Mouse (Mus musculus) neural tube, embryonic 11.5 days (tissue): Measurements from ENCODE around the gene Cdk2ap2. TPM values are rescaled to one million over a fixed set of nuclear protein-coding genes. Genes with fewer than 3 reads are reported as not detected.
A peak's percentile ranks its signal among the peaks of the same experiment; 100 is the strongest.
"Not testable (repeated sequence)": the region's sequence is repeated elsewhere in the genome, so short reads cannot be mapped to it uniquely, and the experiment has no call there.

Experiments used
- ATAC-seq: fragments of 200-750 bp; cut with Nextera tagmentation; 2 replicates; pipeline ENCODE4 v1.8.0; 2017; ENCODE audit warnings: moderate number of reproducible peaks, mild to moderate bottlenecking, moderate TSS enrichment, moderate library complexity; ENCODE audit not compliant: insufficient read depth, low FRiP score, low TSS enrichment
- DNase-seq: peaks from one replicate; pipeline ENCODE4 v3.0.0-alpha.2; 2015; ENCODE audit warnings: low spot score
- H3K27ac ChIP-seq: fragments of 300-500 bp; sonication (generic); 2 replicates; pipeline ENCODE4 v1.5.1; 2014; ENCODE audit warnings: low read depth, mild to moderate bottlenecking, low read length
- H3K27me3 ChIP-seq: fragments of 300-500 bp; sonication (generic); 2 replicates; pipeline ENCODE4 v1.6.1; 2014; ENCODE audit warnings: mild to moderate bottlenecking, low read length, mixed read lengths; ENCODE audit not compliant: control insufficient read depth, insufficient read depth
- H3K36me3 ChIP-seq: fragments of 300-500 bp; sonication (generic); 2 replicates; pipeline ENCODE4 v1.6.1; 2014; ENCODE audit warnings: mild to moderate bottlenecking, low read length, moderate library complexity, mixed read lengths; ENCODE audit not compliant: control insufficient read depth, insufficient read depth
- H3K4me1 ChIP-seq: fragments of 300-500 bp; sonication (generic); 2 replicates; pipeline ENCODE4 v1.6.1; 2014; ENCODE audit warnings: low read length, mixed read lengths; ENCODE audit not compliant: control insufficient read depth, insufficient read depth
- H3K4me2 ChIP-seq: fragments of 300-500 bp; sonication (generic); 2 replicates; pipeline ENCODE4 v1.6.1; 2014; ENCODE audit warnings: low read depth, mild to moderate bottlenecking, moderate library complexity
- H3K4me3 ChIP-seq: fragments of 300-500 bp; sonication (generic); 2 replicates; pipeline ENCODE4 v1.5.1; 2014; ENCODE audit warnings: low read depth, low read length
- H3K9ac ChIP-seq: fragments of 300-500 bp; sonication (generic); 2 replicates; pipeline ENCODE4 v1.6.1; 2014; ENCODE audit warnings: mild to moderate bottlenecking, low read length
- H3K9me3 ChIP-seq: fragments of 300-500 bp; sonication (generic); 2 replicates; pipeline ENCODE4 v1.6.1; 2016; ENCODE audit warnings: low read length; ENCODE audit not compliant: control insufficient read depth
- WGBS: fragments of 180-500 bp; shearing (Covaris S2); extraction: QIAGEN DNeasy Blood & Tissue Kit; methylation state at CpG from one replicate; pipeline ENCODE4 v1.1.7; 2014; 5-methylcytosine and 5-hydroxymethylcytosine counted together
- polyA plus RNA-seq: library from polyadenylated mRNA; unstranded; fragments of >200 nt; fragmentation: Nextera tagmentation; extraction: Ambion mirVana; gene quantifications from 2 replicates; pipeline ENCODE4 v1.2.1, GENCODE M21; 2014

Cdk2ap2 gene
- 81.3 and 86.7 TPM in 2 replicates for polyA plus RNA-seq

DNA sequence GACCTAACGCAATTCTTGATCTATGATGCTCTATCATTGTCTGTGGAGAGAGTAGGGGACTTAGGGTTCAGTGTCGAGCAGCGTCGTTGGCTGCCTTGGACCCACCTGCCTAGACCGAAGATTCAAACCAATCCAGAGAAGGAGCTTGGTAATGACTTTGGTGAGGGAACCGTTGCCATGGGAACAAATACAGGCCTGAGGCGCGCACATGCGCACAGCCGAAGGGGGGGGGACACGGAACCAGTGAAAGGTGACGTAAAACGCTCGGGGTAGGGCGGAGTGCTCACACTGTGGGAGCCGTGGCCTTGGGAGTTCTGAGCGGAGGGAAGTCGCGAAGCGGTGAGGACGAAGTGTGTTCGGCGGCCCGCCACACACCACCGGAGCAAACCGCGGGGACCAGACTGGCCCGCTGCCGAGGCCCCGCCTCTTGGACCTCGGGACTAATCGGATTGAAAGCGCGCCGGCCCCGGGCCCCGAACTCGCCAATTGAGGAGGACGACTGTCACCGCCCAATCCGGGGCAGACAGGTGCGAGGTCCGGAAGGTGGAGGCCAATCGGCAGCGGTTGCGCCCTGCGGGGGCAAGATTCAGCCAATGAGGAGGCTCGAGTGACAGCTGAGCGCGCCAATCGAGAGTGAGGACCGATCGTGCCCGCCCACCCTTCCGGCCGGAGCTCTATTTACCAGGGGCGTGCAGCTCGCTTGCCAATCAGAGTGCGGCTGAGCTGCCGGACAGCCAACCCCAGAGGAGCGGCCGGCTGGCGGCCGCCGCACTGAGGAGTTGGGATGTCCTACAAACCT is at the start of gene Cdk2ap2:
TSS of gene Cdk2ap2 (plus strand) at position 541 of the 799 bp plus-strand sequence.
- H3K4me3 ChIP-seq, result peak within 1 kb of the TSS; percentile 43
- peak; percentile 100 for DNase-seq
- peak; percentile 94 for ATAC-seq
- peak within 1 kb of the TSS; percentile 64 for H3K9ac ChIP-seq
- peaks cover 16% of the 10 kb centered on the region for H3K4me1 ChIP-seq
- no peaks in the 10 kb centered on the region for H3K36me3 ChIP-seq
- WGBS, result under 1% methylated on average over 63 of the region's 65 CpGs
- H3K27me3 ChIP-seq, result peaks cover 22% of the 10 kb centered on the region
- H3K4me2 ChIP-seq, result peak within 1 kb of the TSS; percentile 69
- H3K27ac ChIP-seq, result peak within 1 kb of the TSS; percentile 67; the same call in 1 of the 2 replicates
- H3K9me3 ChIP-seq, result no peaks in the 10 kb centered on the region

DNA sequence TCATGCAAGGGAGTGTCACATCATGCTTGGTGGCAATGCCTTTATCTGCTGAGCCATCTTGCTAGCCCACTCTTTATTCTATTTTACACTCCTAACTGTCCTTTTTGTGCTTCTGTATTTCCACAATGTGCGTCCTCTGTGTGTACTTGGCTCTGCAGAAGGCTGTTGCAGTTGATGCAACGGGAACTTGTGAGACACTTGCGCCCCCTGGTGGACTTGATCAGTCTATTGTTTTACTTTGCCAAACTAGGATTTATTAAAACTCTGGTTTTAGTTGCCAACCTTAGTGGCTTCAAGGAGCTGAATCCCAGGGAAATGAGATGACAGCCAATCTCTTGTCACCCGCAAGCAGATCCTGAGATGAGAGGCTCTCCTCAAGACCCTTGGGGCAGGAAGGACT is 49.1 kb upstream of the Cdk2ap2 start:
- Histone ChIP-seq H3K27ac (no peak overlapping the region), H3K4me1 (no peaks in the 10 kb centered on the region), H3K4me2 (no peak overlapping the region), H3K36me3 (no peaks in the 10 kb centered on the region), H3K27me3 (no peaks in the 10 kb centered on the region), H3K9ac (no peak overlapping the region), H3K9me3 (no peaks in the 10 kb centered on the region), H3K4me3 (no peak overlapping the region)
- ATAC-seq (no peak), DNase-seq (peak; percentile 81)
- WGBS, result 17% methylated on average over 4 of the region's 4 CpGs

- not testable (repeated sequence) for H3K27me3 ChIP-seq, DNase-seq, H3K4me3 ChIP-seq, H3K9me3 ChIP-seq, ATAC-seq, H3K27ac ChIP-seq, H3K9ac ChIP-seq, H3K36me3 ChIP-seq, H3K4me2 ChIP-seq, H3K4me1 ChIP-seq
- 80% methylated on average over 5 of the region's 5 CpGs for WGBS
Measured at GRCm38 (mm10) chr19:4049069-4049468, 47.9 kb upstream of the Cdk2ap2 start.

- DNase-seq, result no peak
- Histone ChIP-seq H3K4me1 (no peaks in the 10 kb centered on the region), H3K27ac (no peak overlapping the region), H3K27me3 (no peaks in the 10 kb centered on the region), H3K9me3 (no peaks in the 10 kb centered on the region), H3K4me2 (no peak overlapping the region), H3K36me3 (no peaks in the 10 kb centered on the region), H3K9ac (no peak overlapping the region), H3K4me3 (no peak overlapping the region)
- 90% methylated on average over 5 of the region's 5 CpGs for WGBS
- no peak for ATAC-seq
Measured at GRCm38 (mm10) chr19:4051016-4051415, 46.0 kb upstream of the Cdk2ap2 start.

- WGBS, result 54% methylated on average over 10 of the region's 10 CpGs
- H3K27ac ChIP-seq, result no peak overlapping the region
- peak; percentile 68 for DNase-seq
Measured at GRCm38 (mm10) chr19:4051741-4052515, 45.1 kb upstream of the Cdk2ap2 start.

GRCm38 (mm10) chr19:4052516-4053030 is 44.4 kb upstream of the Cdk2ap2 start:
- no peaks in the 10 kb centered on the region for H3K4me1 ChIP-seq
- H3K4me2 ChIP-seq, result no peak overlapping the region
- 77% methylated on average over 5 of the region's 5 CpGs for WGBS
- no peaks in the 10 kb centered on the region for H3K27me3 ChIP-seq
- H3K4me3 ChIP-seq, result no peak overlapping the region
- H3K27ac ChIP-seq, result no peak overlapping the region
- DNase-seq, result no peak
- no peaks in the 10 kb centered on the region for H3K36me3 ChIP-seq
- no peaks in the 10 kb centered on the region for H3K9me3 ChIP-seq
- H3K9ac ChIP-seq, result no peak overlapping the region
- ATAC-seq, result no peak

More at GRCm38 (mm10) chr19:4051741-4052515, 45.1 kb upstream of the Cdk2ap2 start:
- H3K4me2 ChIP-seq, result no peak overlapping the region
- no peak overlapping the region for H3K9ac ChIP-seq
- no peaks in the 10 kb centered on the region for H3K9me3 ChIP-seq
- no peak for ATAC-seq
- no peak overlapping the region for H3K4me3 ChIP-seq
- H3K27me3 ChIP-seq, result no peaks in the 10 kb centered on the region
- H3K36me3 ChIP-seq, result no peaks in the 10 kb centered on the region
- no peaks in the 10 kb centered on the region for H3K4me1 ChIP-seq

DNA sequence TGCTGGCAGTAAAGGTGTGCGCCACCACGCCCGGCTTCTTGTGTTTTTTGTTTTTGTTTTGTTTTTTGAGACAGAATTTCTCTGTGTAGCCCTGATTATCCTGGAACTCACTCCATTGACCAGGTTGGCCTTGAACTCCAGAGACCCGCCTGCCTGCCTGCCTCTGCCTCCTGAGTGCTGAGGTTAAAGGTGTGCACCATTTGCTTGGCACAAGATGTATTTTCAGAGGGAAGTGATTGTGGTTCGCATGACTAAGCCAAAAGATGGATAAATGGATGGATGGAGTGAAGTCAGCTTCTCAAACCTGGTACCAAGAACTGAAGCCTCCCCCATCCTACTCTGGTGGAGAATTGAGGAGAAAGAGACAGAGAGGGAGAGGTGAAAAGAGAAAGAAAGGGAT is 42.4 kb upstream of the Cdk2ap2 start:
- DNase-seq (no peak), ATAC-seq (no peak)
- Histone ChIP-seq H3K4me2 (no peak overlapping the region), H3K9ac (no peak overlapping the region), H3K9me3 (no peaks in the 10 kb centered on the region), H3K4me3 (no peak overlapping the region), H3K27ac (no peak overlapping the region), H3K27me3 (no peaks in the 10 kb centered on the region), H3K36me3 (no peaks in the 10 kb centered on the region), H3K4me1 (no peaks in the 10 kb centered on the region)
- 89% methylated on average over 5 of the region's 5 CpGs for WGBS

DNA sequence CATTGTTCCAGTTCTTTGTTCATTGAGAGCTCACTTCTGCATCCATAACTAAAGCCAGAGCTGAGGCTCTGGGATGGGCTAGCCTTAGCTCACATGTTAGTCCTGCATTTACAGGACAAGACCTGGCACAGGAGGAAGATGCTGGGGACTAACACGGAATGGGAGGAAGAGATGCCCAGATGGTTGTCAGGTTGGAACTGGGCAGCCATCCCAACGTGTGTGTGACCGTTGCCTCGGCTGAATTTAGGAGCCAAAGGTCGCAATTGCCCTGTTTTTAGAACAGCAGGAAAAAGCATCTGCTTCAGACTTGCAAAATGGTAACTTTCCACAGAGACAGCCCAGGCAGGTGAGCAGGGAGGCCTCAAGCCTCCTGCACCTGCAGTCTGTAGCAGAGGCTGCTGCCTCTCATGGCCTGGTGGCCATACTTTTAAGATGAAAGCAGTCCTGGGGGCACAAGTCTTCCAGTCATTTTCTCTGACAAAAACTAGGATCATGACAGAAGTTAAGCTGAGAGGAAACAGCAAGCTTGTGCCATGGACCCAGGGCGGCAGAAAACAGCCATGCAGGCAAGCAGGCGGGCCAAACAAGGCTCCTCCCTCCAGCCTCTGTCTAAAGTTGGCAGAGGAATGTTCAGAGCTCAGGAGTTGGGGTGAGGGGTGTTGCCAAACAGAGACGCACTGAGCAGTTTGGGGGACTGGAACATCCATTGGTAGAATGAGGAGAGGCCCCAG is 41.6 kb upstream of the Cdk2ap2 start:
- H3K36me3 ChIP-seq, result no peaks in the 10 kb centered on the region
- ATAC-seq (no peak), DNase-seq (no peak)
- H3K4me3 ChIP-seq, result no peak overlapping the region
- no peaks in the 10 kb centered on the region for H3K27me3 ChIP-seq
- no peaks in the 10 kb centered on the region for H3K9me3 ChIP-seq
- H3K27ac ChIP-seq, result no peak overlapping the region
- H3K4me2 ChIP-seq, result no peak overlapping the region
- WGBS, result 69% methylated on average over 8 of the region's 8 CpGs
- no peaks in the 10 kb centered on the region for H3K4me1 ChIP-seq
- H3K9ac ChIP-seq, result no peak overlapping the region
